Mouse (Mus musculus) mouse embryonic stem cell (cell line): Measurements from ENCODE around the gene Ehbp1.

Experiments used
- in situ Hi-C, 2 experiments: fragments of 300-500 bp; cut with MboI; formaldehyde crosslinking; loops; 1 replicate in 1 of 2; 3 replicates in 1 of 2; pipeline ENCODE4 v1.14.3; 2019 to 2020; ENCODE audit warnings: low sequenced_read_pairs in 2 of 2, low pct_unique_long_range_greater_than_20kb in 1 of 2, mixed read lengths in 1 of 2; ENCODE audit not compliant: unreplicated experiment in 1 of 2

Gene Ehbp1

DNA sequence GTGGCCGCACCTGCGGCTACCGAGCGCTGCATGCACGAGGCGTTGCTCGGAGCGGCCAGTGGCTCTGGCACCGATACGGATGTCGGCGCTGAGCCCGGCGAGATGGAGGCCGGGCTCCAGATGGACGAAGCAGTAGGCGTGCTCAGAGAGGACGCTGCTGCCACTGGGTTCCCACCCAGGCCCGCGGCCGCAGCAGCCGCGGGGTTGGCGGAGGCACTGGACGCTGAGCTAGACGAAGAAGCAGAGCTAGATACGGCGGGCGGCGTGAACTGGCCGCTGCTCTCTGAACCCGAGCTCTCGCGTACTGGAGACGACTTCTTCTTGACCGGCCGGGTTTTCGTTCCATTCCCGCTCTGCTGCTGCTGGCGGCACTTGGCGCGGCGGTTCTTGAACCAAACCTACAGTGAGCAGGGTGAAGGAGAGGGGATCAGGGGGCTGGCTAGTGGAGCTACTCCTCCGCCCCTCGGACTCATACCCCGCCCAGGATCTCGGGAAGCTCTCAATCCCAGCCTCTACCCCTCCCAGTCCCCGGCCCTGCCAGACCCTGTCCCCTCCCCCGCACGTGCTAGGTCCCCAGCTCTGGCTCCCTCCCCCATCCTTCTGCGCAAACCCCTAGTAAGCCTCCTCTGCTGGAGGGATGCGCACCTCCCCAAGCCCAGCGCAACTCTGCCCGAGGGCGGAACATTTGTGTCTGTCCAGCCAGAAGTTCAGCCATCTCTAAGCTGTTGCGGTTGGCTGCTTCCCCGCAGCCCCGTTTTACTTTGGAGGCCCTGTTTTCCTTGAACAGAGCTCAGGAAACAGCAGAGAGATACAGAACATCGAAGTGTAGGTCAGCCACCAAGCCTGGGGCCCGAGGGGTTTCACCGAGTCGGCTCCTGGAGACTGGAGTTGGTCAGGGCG, 345.2 kb downstream of the Ehbp1 start:
- in situ Hi-C loops: loop anchor here in 1 of 2 experiments (25.0 kb wide), 1 partner anchor 615 kb away; no protein-coding TSS in a partner anchor

DNA sequence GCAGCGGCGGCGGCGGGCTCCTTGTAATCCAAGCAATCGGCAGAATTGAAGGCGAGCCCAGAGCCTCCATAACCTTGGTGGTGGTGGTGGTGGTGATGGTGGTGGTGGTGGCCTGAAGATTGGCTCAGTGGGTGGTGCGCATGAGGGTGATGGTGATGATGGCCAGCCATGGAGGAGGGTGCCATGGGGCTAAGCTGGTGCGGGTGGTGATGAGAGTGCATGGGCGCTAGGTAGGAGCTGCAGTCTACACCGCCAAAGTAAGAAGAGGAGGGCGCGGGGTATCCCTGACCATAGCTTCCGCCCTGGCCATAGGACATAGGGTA, 345.8 kb downstream of the Ehbp1 start:
- in situ Hi-C loops: loop anchor here in 1 of 2 experiments (25.0 kb wide), 1 partner anchor 616 kb away; no protein-coding TSS in a partner anchor

DNA sequence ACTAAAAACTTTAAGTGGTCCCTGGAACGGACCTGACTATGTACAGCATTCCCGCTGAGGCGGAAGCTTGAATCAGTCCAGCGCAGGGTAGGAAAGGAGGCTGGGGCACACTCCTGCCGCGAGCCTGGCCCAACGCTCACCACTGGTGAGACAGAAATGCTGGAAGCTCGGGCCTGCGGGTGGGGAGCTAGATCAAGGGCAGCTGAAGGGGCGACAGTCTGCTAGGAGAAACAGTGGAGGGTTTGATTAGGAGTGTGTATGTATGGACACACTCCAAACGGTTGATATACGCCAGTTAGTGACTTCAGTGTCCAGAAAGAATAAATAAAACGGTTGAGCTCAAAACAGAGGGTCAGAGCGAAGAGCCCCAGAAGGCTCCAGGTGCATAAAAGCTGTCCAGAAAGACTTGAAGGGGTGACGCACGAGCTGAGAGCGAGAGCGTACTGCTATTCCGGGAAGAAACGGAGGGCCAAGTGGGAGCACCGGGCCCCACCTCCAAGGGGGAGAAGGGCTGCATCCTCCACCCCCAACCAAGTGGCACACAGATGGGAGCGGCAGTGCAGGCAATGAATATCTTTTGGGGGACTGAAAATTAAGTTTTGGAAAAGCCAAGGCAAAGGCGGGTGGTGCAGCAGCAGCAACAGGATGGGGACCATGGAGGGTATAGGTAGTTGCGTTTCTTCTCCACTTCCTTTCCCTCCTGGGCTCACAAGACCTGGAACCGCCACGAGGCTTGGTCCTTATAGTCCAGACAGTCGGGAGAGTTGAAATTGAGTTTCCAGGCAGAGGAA, 346.4 kb downstream of the Ehbp1 start:
- in situ Hi-C loops: loop anchor here in 1 of 2 experiments (25.0 kb wide), 1 partner anchor 617 kb away; no protein-coding TSS in a partner anchor

DNA sequence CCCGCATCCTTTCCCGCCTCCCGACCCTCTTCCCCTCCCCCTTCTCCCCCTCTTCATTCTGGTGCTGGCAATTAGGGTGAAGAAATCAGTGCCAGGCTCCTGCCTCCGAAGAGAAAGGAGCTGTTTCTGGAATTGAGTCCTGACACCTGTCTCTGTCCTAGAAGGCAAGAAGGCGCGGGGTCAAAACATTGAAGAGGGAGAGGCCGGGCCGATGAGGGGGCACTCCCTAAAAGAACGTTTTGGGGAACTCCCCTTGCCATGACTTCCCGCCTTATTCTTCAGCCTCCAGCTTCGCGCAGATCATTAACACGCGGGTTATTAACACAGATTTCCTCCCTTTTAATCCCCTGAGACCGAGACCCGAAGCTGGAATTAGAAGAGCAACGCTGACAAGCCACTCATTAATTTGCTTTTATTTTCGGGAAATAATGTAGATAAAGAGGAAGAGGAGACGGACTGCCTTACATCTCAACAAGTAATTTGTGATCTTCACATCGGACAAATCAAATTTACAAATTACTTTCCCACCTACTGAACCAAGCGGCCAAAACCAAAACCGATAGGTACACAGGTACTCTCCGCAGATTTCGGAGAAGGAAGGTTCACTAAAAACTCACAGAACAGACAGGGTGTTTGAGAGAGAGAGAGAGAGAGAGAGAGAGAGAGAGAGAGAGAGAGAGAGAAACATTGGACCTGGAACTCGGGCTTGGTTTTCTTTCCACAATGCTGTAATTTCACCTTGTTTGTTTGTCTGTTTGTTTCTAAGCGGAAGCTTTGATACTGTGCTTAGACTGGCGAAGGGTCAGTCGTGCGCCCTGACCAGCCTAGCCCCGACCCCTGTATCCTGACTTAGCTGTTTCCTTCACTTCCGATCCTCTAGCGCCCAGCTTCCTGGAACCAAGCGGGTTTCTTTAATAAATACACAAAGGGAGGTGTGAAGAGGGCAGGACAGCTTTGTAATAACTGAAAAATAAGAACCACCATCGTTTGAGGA, 347.4 kb downstream of the Ehbp1 start:
- in situ Hi-C loops: loop anchor here in 1 of 2 experiments (25.0 kb wide), 1 partner anchor 618 kb away; no protein-coding TSS in a partner anchor

DNA sequence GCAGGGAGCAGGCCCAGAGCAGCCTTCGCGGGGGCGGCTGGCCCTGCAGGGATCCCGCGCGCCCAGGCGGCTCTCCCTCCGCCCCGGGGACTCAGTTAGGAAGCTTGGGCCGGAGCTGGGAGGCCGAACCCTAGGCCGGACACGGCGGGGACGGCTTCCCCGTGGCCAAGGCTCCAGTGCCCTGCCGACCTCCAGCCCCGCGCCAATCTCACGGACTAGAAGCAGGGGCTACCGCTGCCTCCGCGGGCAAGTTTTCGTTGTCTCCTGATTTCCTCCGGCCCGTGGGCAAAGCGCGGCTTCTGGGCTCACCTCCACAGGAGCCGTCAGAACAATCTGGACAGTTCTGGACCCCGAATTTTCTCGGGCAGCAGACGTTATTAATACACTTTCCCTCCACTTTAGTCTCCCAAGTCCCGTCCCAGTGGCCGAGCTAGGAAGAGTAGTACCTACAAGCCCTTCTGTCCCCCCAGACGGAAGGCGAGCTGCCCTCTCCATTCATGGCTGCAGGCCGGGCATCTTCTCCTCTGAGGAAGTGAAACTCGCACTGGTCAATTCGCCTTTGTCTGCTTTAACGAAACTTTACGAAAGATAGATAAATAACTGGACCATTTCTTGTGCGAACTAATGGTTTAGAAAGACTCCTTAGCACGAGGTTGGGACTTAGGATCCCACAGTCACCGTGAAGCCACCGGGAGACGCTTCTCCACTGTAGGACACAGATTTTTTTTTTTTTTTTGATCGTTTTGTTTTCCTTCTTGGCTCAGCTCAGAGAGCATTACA, 348.3 kb downstream of the Ehbp1 start:
- in situ Hi-C loops: loop anchor here in 1 of 2 experiments (25.0 kb wide), 1 partner anchor 619 kb away; no protein-coding TSS in a partner anchor

DNA sequence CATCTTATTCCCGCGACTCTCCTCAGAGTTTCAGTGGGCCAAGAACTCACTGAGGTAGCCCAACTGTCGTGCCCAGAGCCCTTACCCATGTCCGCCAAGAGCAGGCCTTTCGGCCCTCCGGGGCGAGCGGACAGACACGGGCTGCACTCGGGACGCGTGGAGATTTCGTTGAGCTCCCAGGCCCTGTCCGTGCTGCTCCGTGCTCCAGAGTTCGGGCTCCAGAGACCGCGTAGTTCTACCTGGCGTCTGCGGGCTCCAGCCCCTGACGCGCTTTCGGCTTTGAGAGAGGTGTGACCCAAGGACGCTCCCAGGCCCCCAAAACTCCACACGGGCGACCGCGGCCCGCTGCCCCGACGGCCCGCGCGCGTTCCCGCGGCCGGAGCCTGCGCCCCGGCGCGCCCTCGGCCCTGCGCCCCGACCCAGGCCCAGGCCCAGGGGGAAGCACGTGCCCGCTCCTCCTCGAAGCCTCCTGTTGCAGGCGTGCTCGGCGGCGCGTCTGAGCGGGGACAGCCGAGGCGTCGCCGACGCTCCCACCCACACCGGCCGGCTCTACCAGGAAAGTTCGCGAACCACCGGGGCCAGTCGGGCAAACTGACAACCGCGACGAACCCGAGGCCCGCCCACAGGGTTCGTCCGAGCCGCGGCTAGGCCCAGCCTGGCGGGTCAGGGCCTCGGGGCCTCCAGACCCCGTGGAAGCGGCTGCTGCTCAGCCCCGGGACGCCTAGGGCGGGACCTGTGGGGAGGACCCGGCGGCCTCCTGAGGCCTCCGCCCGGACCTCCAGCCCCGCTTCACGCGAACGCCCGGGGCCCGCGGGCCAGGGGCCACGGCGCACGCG, 349.1 kb downstream of the Ehbp1 start:
- in situ Hi-C loops: loop anchor here in 1 of 2 experiments (25.0 kb wide), 1 partner anchor 619 kb away; no protein-coding TSS in a partner anchor

DNA sequence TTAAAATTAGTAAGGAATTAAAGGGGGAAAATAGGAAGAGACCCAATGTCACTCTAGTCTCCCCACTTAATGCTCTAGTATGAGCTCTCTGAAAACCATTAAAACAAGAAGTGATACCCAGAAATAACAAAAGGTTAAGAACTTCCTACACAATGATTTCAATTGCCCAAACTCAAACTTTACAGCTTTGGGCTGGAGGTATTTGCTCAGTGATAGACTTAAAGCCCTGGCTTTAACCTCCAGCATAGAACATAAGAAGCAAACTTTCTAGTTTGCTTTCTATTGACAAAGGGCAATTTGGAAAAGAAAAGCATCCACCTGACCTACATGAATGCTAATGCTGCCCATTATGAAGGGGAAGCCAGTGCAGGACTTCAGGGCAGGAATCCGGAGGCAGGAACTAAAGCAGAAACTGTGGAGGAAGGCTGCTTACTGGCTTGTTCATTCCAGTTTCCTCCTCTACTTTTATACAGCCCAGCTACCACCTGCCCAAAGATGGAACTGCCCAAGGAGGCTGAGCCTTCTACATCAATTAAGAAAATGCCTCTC, 353.6 kb downstream of the Ehbp1 start:
- in situ Hi-C loops: loop anchor here in 1 of 2 experiments (25.0 kb wide), 1 partner anchor 624 kb away; no protein-coding TSS in a partner anchor

DNA sequence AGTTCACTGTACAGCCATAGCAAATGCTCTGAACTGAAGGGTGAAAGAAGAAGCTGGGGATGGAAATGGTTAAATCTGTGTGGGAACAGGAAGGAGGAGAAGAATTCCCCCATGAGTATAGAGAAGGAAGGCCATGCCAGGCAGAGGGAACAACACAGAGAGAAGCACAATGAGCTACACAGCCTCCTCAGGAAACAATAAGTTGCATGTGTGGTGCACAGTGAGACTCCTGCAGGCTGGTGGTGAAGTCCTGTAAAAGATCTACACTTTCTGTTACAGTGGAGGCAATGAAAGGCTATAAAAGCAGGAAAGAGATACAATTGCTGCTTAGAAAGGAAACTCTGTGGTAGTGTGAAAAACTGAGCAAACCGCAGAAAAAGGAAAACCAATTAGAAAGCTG, 357.0 kb downstream of the Ehbp1 start:
- in situ Hi-C loops: loop anchor here in 1 of 2 experiments (25.0 kb wide), 1 partner anchor 627 kb away; no protein-coding TSS in a partner anchor

DNA sequence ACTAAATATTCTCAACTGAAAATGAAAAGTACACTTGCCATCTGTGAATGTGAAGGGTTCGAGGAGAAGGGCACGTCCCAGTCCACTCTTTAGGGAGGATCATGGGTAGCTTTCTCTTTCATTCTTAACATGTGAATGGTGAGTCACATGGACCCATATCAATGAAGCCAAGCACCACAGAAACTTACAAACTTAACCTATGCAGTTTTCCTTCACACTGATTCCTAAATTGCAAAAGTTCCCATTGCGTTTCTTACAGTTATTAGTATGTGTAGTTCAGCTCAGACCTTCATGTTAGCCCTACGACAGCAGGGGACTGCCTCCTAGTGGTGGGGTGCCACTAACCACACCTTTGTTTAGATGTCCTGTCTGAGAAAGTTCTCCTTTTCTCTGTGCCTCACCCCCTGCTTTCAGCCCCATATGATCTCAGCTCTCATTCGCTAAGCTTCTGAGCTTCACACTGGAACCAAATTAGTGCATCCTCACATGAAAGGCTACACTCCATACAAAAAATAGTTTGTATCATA, 368.0 kb downstream of the Ehbp1 start:
- in situ Hi-C loops: no loop called here

DNA sequence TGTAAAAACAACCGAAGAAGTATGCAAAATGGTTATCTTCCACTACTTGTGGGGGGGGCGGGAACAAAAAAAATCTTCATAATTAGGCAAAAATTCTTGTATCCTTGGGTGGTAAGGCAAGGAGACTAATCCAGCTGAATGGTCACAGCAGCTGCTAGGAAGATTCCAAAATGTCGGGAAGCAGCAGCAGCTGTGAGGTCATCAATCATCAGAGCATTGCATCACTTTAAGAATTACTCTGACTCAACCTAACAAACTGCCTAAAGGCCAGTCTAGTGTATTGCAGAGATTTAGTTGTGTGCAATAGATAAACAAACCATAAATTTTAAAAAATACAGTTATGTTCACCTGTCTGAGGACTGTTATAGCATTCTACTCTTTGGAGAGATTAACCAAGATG, 368.5 kb downstream of the Ehbp1 start:
- in situ Hi-C loops: no loop called here

DNA sequence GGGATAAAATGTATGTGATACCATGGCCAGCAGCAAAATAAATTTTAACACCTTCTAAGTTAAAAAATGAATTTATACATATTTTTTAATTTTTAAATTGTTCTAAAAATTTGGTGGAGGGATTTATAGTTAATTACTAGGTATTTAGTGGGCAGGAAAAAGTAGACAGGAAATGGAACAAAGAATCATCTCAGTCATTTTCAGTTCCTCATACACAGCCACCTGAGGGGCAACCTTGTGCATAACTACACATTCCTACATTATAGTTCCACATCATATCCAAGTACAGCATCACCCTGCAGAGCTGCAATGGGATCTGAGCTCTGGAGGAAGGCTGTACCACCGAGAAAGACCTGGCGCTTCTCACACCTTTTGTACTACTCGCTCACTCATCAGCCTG, 373.2 kb downstream of the Ehbp1 start:
- in situ Hi-C loops: no loop called here
